Mouse (Mus musculus) ES-E14 (cell line): Measurements from ENCODE around the gene Gm1604a.
"Not testable (repeated sequence)": the region's sequence is repeated elsewhere in the genome, so short reads cannot be mapped to it uniquely, and the experiment has no call there.

Experiments used
- ZC3H11A ChIP-seq: IDR thresholded peaks from 2 replicates; pipeline ENCODE4 v1.6.1; 2012; ENCODE audit warnings: low read depth, mild to moderate bottlenecking, inconsistent platforms, low read length, borderline replicate concordance
- ZNF384 ChIP-seq: IDR thresholded peaks from 2 replicates; pipeline ENCODE4 v1.6.1; 2012; ENCODE audit warnings: low read depth, low read length, inconsistent platforms

DNA sequence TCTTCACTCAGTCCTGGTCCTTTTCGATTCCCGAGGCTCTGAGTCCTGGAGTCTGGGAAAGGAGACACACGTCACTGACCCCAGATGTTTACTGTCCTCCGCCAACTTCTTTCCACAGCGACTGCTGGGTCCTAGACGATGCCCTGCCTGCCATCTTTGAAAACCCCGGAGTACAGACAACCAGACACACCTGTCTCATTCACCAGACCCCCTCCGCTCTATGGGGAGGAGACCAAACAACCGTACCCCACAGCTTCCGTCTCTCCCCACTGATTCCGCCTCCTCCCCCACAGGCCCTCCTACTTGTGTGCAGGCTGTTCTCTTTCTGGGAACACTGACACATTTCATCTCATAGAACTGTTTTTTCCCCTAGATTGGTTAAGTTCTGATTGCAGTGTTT lies 97.2 kb downstream of the Gm1604a start:
- not testable (repeated sequence) for TF ChIP-seq ZNF384, ZC3H11A
